8 mouse cellular contexts compared by ENCODE assay signal in the genomic region with DNA sequence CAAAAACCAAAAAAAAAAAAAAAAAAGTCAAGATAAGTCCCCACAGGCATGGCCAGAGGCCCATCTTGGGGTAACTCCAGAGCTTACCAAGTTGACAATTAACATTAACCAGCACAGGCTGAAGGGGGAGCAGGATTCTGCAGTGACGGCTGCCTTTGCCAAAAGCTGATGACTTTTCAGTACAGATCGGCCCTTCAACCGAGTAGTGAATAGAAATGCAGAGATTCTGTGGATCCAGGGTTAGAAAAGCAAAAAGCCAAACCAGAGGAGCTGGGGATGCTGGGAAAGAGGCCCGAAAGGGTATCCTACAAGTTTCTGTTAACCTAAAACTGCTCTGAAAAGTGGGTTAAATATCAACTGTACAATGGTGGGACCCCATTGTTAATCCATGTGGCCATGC. TPM values are rescaled to one million over a fixed set of nuclear protein-coding genes. Genes with fewer than 3 reads are reported as not detected.
DNase-seq lines count a peak whose midpoint lies in the region; ATAC-seq and TF ChIP-seq lines count a peak whose summit lies in the region.

No protein-coding gene starts in this region.

- ATAC-seq in forebrain, embryonic 14.5 days, result no peak
- peak; percentile 46 for ATAC-seq in intestine, embryonic 15.5 days
- ATAC-seq in liver, embryonic 14.5 days (ENCODE audit: insufficient read depth), result no peak

- no peaks in the 10 kb centered on the region for H3K36me3 ChIP-seq in forebrain, embryonic 14.5 days (ENCODE audit: control insufficient read depth, insufficient read depth, low read length)
- H3K36me3 ChIP-seq in intestine, embryonic 15.5 days, result no peaks in the 10 kb centered on the region
- no peaks in the 10 kb centered on the region for H3K36me3 ChIP-seq in liver, embryonic 14.5 days (replicated peaks; ENCODE audit: control insufficient read depth, insufficient read depth, low read depth)

- peak overlapping the region; percentile 65 for H3K27ac ChIP-seq in forebrain, embryonic 14.5 days (ENCODE audit: low read depth, low read length)
- H3K27ac ChIP-seq in intestine, embryonic 15.5 days, result peak overlapping the region; percentile 97
- peak overlapping the region; percentile 52 for H3K27ac ChIP-seq in liver, embryonic 14.5 days
- H3K27ac ChIP-seq in olfactory bulb, adult 2 months (ENCODE audit: insufficient read depth, low read depth, low read length), result peak overlapping the region; percentile 87

- no peaks in the 10 kb centered on the region for H3K27me3 ChIP-seq in forebrain, embryonic 14.5 days (replicated peaks; ENCODE audit: control insufficient read depth, insufficient read depth, low read length)
- no peaks in the 10 kb centered on the region for H3K27me3 ChIP-seq in intestine, embryonic 15.5 days (replicated peaks)
- H3K27me3 ChIP-seq in liver, embryonic 14.5 days (ENCODE audit: control insufficient read depth, insufficient read depth, low read length), result peaks cover 5% of the 10 kb centered on the region

- H3K4me3 ChIP-seq in forebrain, embryonic 14.5 days (ENCODE audit: low read depth, low read length), result peak overlapping the region; percentile 38
- H3K4me3 ChIP-seq in intestine, embryonic 15.5 days (replicated peaks), result peak overlapping the region; percentile 56
- peak overlapping the region; percentile 21 to 40; a peak in 3 of 4 replicates for H3K4me3 ChIP-seq in liver, embryonic 14.5 days (ENCODE audit: insufficient read depth in 1 of 2, low read depth in 2 of 2, low read length in 2 of 2)
- H3K4me3 ChIP-seq in olfactory bulb, adult 2 months (ENCODE audit: insufficient read depth, low read depth, low read length), result peak overlapping the region; percentile 53

- peak; percentile 21 for DNase-seq in ovary, postnatal 14 days (ENCODE audit: low spot score)
- DNase-seq in ovary, postnatal 36 days (ENCODE audit: low spot score), result no peak
- DNase-seq in forebrain, embryonic 14.5 days (ENCODE audit: low spot score), result peak; percentile 19
- no peak for DNase-seq in liver, embryonic 14.5 days (ENCODE audit: low read depth in 3 of 3, low spot score in 3 of 3)
- DNase-seq in layer of hippocampus, postnatal 25 days (ENCODE audit: extremely low spot score in 1 of 2, low spot score in 1 of 2), result no peak
- no peak for DNase-seq in spleen, adult 12 weeks (ENCODE audit: low spot score)

- no peak for TF ChIP-seq CTCF in liver, embryonic 14.5 days (IDR thresholded peaks at IDR 0.05; ENCODE audit: low read depth)
- no peak for TF ChIP-seq CTCF in olfactory bulb, adult 2 months (IDR thresholded peaks at IDR 0.05; ENCODE audit: insufficient read depth, low read depth, low read length)

- TF ChIP-seq EP300 in liver, embryonic 14.5 days (IDR thresholded peaks at IDR 0.05; ENCODE audit: low read depth), result no peak

- H3K9me3 ChIP-seq in forebrain, embryonic 14.5 days (replicated peaks; ENCODE audit: control insufficient read depth, low read length), result no peaks in the 10 kb centered on the region
- no peaks in the 10 kb centered on the region for H3K9me3 ChIP-seq in intestine, embryonic 15.5 days
- no peaks in the 10 kb centered on the region for H3K9me3 ChIP-seq in liver, embryonic 14.5 days (ENCODE audit: control insufficient read depth, low read length)

- peak overlapping the region; percentile 72 for H3K4me2 ChIP-seq in forebrain, embryonic 14.5 days (ENCODE audit: low read length)
- H3K4me2 ChIP-seq in intestine, embryonic 15.5 days (replicated peaks), result peak overlapping the region; percentile 67
- peak overlapping the region; percentile 54 for H3K4me2 ChIP-seq in liver, embryonic 14.5 days (ENCODE audit: low read depth)

- peaks cover 11% of the 10 kb centered on the region; the same call in 1 of the 2 replicates for H3K4me1 ChIP-seq in forebrain, embryonic 14.5 days (ENCODE audit: control insufficient read depth, insufficient read depth, low read length)
- H3K4me1 ChIP-seq in intestine, embryonic 15.5 days (replicated peaks), result peaks cover 15% of the 10 kb centered on the region
- H3K4me1 ChIP-seq in liver, embryonic 14.5 days (replicated peaks; ENCODE audit: control insufficient read depth in 2 of 2, insufficient read depth in 2 of 2, low read length in 1 of 2), result no peaks in the 10 kb centered on the region
- H3K4me1 ChIP-seq in olfactory bulb, adult 2 months (ENCODE audit: control insufficient read depth, insufficient read depth, low read length), result peaks cover 10% of the 10 kb centered on the region

- WGBS in forebrain, embryonic 14.5 days, result 49% methylated on average over 4 of the region's 4 CpGs
- 22% methylated on average over 4 of the region's 4 CpGs for WGBS in intestine, embryonic 15.5 days
- 34% methylated on average over 4 of the region's 4 CpGs for WGBS in liver, embryonic 14.5 days (ENCODE audit: insufficient replicate concordance)
- 35% methylated on average over 4 of the region's 4 CpGs for WGBS in olfactory bulb, adult 2 months

- TF ChIP-seq POLR2A in olfactory bulb, adult 2 months (IDR thresholded peaks at IDR 0.05; ENCODE audit: insufficient read depth, low read depth, low read length), result no peak

- no peak overlapping the region; the same call in 1 of the 2 replicates for H3K9ac ChIP-seq in forebrain, embryonic 14.5 days (ENCODE audit: low read length)
- H3K9ac ChIP-seq in intestine, embryonic 15.5 days, result peak overlapping the region; percentile 63
- peak overlapping the region; percentile 16; the same call in 1 of the 2 replicates for H3K9ac ChIP-seq in liver, embryonic 14.5 days (replicated peaks)

RNA-seq across cellular contexts. Expression of a gene that starts 40.2 kb away (rescaled TPM):
- polyA plus RNA-seq in forebrain, embryonic 14.5 days (2014; fragmentation: Nextera tagmentation; extraction: Ambion mirVana), result 0.27 and 0.30 TPM in 2 replicates
- not detected in 2 replicates for polyA plus RNA-seq in intestine, embryonic 15.5 days (2015; fragmentation: Nextera tagmentation; extraction: Ambion mirVana)
- 0.01 and 0.02 TPM in 2 replicates for polyA plus RNA-seq in liver, embryonic 14.5 days (2012; rRNA removed)
- polyA plus RNA-seq in liver, embryonic 14.5 days (2014; fragmentation: Nextera tagmentation; extraction: Ambion mirVana), result not detected in 2 replicates
- polyA plus RNA-seq in olfactory bulb, adult 2 months (2012; ENCODE audit: insufficient read depth, insufficient read length, low replicate concordance, missing spikeins), result not detected in 2 replicates
- total RNA-seq in layer of hippocampus, postnatal 25 days (2021), result under 1 TPM in 1 of 2 experiments, not detected in 1; 0.17 TPM

Comparison
In these comparisons a context has a peak if more than half of its experiments do, and no peak if none do; other contexts are left out.
1. DNase-seq: peak in ovary, postnatal 14 days (single experiment) and forebrain, embryonic 14.5 days (single experiment); none in ovary, postnatal 36 days (single experiment), liver, embryonic 14.5 days (0 of 3), layer of hippocampus, postnatal 25 days (0 of 2) and spleen, adult 12 weeks (single experiment).
2. Peak in every context shown above with its lines, with median percentiles within 50 percentile points of each other: H3K27ac ChIP-seq, H3K4me2 ChIP-seq and H3K4me3 ChIP-seq.